29 mouse cellular contexts compared by ENCODE assay signal in the genomic region with DNA sequence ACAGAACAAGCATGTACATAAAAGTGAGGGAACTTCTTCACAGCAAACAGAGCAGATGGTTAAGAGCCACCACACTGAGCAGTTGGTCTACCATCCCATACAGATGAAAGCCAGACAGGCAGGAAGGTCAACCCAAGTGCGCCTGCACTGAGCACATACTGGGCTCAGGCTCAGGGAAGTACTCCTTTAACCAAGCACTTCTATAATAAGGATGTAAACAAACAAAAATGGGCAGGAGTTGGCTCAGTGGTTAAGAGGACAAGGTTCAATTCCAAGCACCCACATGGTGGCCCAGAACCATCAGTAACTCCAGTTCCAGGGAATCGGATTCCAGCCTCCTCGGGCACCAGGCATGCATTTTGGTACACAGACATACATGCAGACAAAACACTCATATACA. TPM values are rescaled to one million over a fixed set of nuclear protein-coding genes. Genes with fewer than 3 reads are reported as not detected.
A peak's percentile ranks its signal among the peaks of the same experiment; 100 is the strongest.
DNase-seq lines count a peak whose midpoint lies in the region; ATAC-seq and TF ChIP-seq lines count a peak whose summit lies in the region.
"Had no signal": no experiment of that assay in that cellular context is flagged by ENCODE, and none has a peak within 500 bp of the region (broad histone marks: within the 10 kb centered on the region; RNA-seq: fewer than 3 reads in every experiment).

No protein-coding gene starts in this region.

- no peaks in the 10 kb centered on the region for H3K27me3 ChIP-seq in kidney, adult 2 months (replicated peaks; ENCODE audit: control insufficient read depth, insufficient read depth, low read length)
- no peaks in the 10 kb centered on the region for H3K27me3 ChIP-seq in stomach, embryonic 16.5 days (ENCODE audit: control insufficient read depth, insufficient read depth, low read length)
- H3K27me3 ChIP-seq: CH12.LX; heart, embryonic 12.5 days; kidney, embryonic 15.5 days; limb, embryonic 13.5 days; neural tube, embryonic 12.5 days had no signal

- H3K9ac ChIP-seq in stomach, embryonic 16.5 days (ENCODE audit: low read length): no peak overlapping the region
- H3K9ac ChIP-seq: heart, embryonic 12.5 days; hindbrain, embryonic 14.5 days; kidney, embryonic 15.5 days; limb, embryonic 13.5 days; neural tube, embryonic 12.5 days had no signal

- H3K4me1 ChIP-seq in kidney, adult 2 months (ENCODE audit: control insufficient read depth, insufficient read depth, low read length): no peaks in the 10 kb centered on the region
- no peaks in the 10 kb centered on the region for H3K4me1 ChIP-seq in stomach, embryonic 16.5 days (ENCODE audit: control insufficient read depth, insufficient read depth, low read length)
- H3K4me1 ChIP-seq: heart, embryonic 12.5 days; kidney, embryonic 15.5 days had no signal

- no peak overlapping the region for H3K4me2 ChIP-seq in stomach, embryonic 16.5 days (ENCODE audit: low read depth, low read length)
- H3K4me2 ChIP-seq: heart, embryonic 12.5 days; hindbrain, embryonic 14.5 days; kidney, embryonic 15.5 days; limb, embryonic 13.5 days; neural tube, embryonic 12.5 days had no signal

- H3K9me3 ChIP-seq in stomach, embryonic 16.5 days (replicated peaks; ENCODE audit: control insufficient read depth, low read length): no peaks in the 10 kb centered on the region
- H3K9me3 ChIP-seq: kidney, embryonic 15.5 days; midbrain, embryonic 10.5 days; neural tube, embryonic 12.5 days had no signal

- TF ChIP-seq CTCF in kidney, adult 2 months (conservative IDR thresholded peaks at IDR 0.05; ENCODE audit: insufficient read depth, insufficient read length, low read depth, low read length): no peak

- H3K36me3 ChIP-seq in kidney, adult 2 months (ENCODE audit: control insufficient read depth, insufficient read depth, low read length): peaks cover 13% of the 10 kb centered on the region
- peaks cover 30% of the 10 kb centered on the region for H3K36me3 ChIP-seq in stomach, embryonic 16.5 days (ENCODE audit: control insufficient read depth, insufficient read depth, low read length)

- H3K4me3 ChIP-seq in kidney, adult 2 months (ENCODE audit: insufficient read depth, low read depth, low read length): no peak overlapping the region
- no peak overlapping the region for H3K4me3 ChIP-seq in stomach, embryonic 16.5 days (replicated peaks; ENCODE audit: low read length)
- H3K4me3 ChIP-seq: erythroblast, embryonic 14.5 days; gastrocnemius, adult 2 months; heart, adult 2 months; heart, embryonic 12.5 days; kidney, embryonic 15.5 days; left cerebral cortex, adult 2 months; limb, embryonic 13.5 days; midbrain, embryonic 10.5 days; myocyte; neural tube, embryonic 12.5 days had no signal

- H3K27ac ChIP-seq in kidney, adult 2 months (ENCODE audit: insufficient read depth, low read depth, low read length): no peak overlapping the region
- no peak overlapping the region for H3K27ac ChIP-seq in stomach, embryonic 16.5 days (ENCODE audit: low read length)
- H3K27ac ChIP-seq: gastrocnemius, adult 2 months; heart, adult 2 months; hindbrain, embryonic 14.5 days; kidney, embryonic 15.5 days; left cerebral cortex, adult 2 months; limb, embryonic 13.5 days; midbrain, embryonic 10.5 days; neural tube, embryonic 12.5 days had no signal

- DNase-seq in kidney, adult 2 months: peak; percentile 32
- DNase-seq in kidney, postnatal 36 days: no peak
- peak; percentile 45 for DNase-seq in adipocyte (ENCODE audit: low spot score)
- DNase-seq in large intestine, adult 2 months (ENCODE audit: low read depth, low spot score): peak; percentile 64
- DNase-seq in B cell, adult 2 months: no peak
- DNase-seq: adrenal gland, adult 8-10 months; cerebellum, adult 2 months; cerebellum, postnatal 14 days; gastrocnemius, adult 2 months; gastrocnemius, postnatal 36 days; heart, adult 2 months; lung, adult 18-20 months; right cerebral cortex, postnatal 4 days; thymus, postnatal 4 days had no signal

- WGBS in kidney, adult 2 months: 77% methylated on average over 3 of the region's 3 CpGs
- 25% methylated on average over 3 of the region's 3 CpGs for WGBS in large intestine, adult 2 months
- WGBS in stomach, embryonic 16.5 days: 84% methylated on average over 3 of the region's 3 CpGs

- ATAC-seq in stomach, embryonic 16.5 days (ENCODE audit: insufficient read depth, low FRiP score): 0 out of 2 replicates have a peak, but pooled peaks have one; percentile 47
- ATAC-seq: activated CD4-positive, CD25-positive, alpha-beta regulatory T cell, adult 4 months; forebrain, embryonic 16.5 days; lung, postnatal 0 days; midbrain, embryonic 16.5 days had no signal

- TF ChIP-seq POLR2A in kidney, adult 2 months (IDR thresholded peaks at IDR 0.05; ENCODE audit: low read depth, low read length): no peak

RNA-seq across cellular contexts. Expression of a gene that starts 11.0 kb away (rescaled TPM):
- 9.1 and 10.1 TPM in 2 replicates for polyA plus RNA-seq in kidney, adult 2 months (2012; rRNA removed)
- 7.5 and 7.8 TPM in 2 replicates for polyA plus RNA-seq in large intestine, adult 2 months (2012; rRNA removed)
- 39.8 and 39.9 TPM in 2 replicates for polyA plus RNA-seq in stomach, embryonic 16.5 days (2015; fragmentation: Nextera tagmentation; extraction: Ambion mirVana)

RNA-seq across cellular contexts. Expression of a gene that starts 57.0 kb away (rescaled TPM):
- 7.6 and 8.1 TPM in 2 replicates for polyA plus RNA-seq in kidney, adult 2 months (2012; rRNA removed)
- polyA plus RNA-seq in large intestine, adult 2 months (2012; rRNA removed): 6.7 and 9.0 TPM in 2 replicates
- polyA plus RNA-seq in stomach, embryonic 16.5 days (2015; fragmentation: Nextera tagmentation; extraction: Ambion mirVana): 36.0 and 45.1 TPM in 2 replicates

Comparison
In these comparisons a context has a peak if more than half of its experiments do, and no peak if none do; other contexts are left out.
1. DNase-seq: peak in kidney, adult 2 months (single experiment), adipocyte (single experiment) and large intestine, adult 2 months (single experiment); none in kidney, postnatal 36 days (0 of 2) and B cell, adult 2 months (0 of 2).